Mouse (Mus musculus) inflammation-experienced regulatory T-cells, adult 16 weeks (primary cell): ENCODE measurements around the gene Olfr1350. TPM values are rescaled to one million over a fixed set of nuclear protein-coding genes. Genes with fewer than 3 reads are reported as not detected.

ENCODE experiments used
- polyA plus RNA-seq: library from polyadenylated mRNA; unstranded; fragments of 100-300 nt; shearing (Covaris generic); gene quantifications from one replicate; pipeline ENCODE4 v1.2.1, GENCODE M21; 2017

The Olfr1350 gene
- not detected for polyA plus RNA-seq

DNA sequence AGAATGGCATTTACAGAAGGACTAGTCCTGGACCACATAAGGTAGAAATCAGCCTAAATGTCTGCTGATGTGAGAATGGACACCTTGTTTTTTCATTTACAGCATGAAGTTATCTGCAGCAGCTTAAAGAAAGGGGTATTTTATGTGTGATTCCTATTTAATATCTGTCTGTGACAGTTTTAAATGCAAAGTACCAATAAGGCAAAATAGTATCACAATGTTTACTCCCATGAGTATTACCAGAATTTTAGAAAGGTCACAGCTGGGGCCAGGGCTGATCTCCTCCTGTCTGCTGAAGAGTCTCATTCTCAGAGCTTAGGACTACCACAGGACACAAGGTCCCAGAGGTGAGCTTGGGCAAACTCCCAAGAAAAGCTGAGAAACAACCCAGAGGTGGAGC lies at the start of gene Olfr1350:
Olfr1350 (plus strand) TSS at position 301 of the 400 bp plus-strand sequence.

DNA sequence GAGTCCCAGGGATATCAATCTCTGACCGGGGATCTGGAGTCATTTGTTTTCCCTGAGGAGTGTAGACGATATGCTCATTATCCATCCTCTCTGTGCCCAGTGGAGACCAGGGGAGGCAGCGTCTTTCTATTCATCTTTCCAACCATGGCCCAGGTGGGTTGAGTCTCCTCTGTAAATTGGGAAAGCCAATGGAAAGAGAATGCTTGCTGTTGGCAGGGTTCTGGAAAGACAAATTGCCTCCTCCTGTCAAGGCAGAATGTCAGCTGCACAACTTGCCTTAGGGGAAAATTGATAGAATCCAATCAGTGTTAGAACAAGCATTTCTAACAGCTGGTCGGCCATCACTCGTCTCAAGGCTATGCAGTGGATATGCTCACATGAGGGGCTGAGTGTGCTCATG lies 41.8 kb upstream of the Olfr1350 start, which contains the start of gene Olfr1349:
Olfr1349 (minus strand) TSS at position 101 of the 400 bp plus-strand sequence.

Other genes with a start within 250 kb of the Olfr1350 start
- gene Zfp583, start 233.6 kb upstream of the Olfr1350 start, polyA plus RNA-seq, result 2.2 TPM
- 0.65 TPM for gene Gm3854, start 221.1 kb upstream of the Olfr1350 start, polyA plus RNA-seq
- gene Zfp78, start 201.6 kb upstream of the Olfr1350 start, polyA plus RNA-seq, result 5.0 TPM
- gene Zfp28, start 181.5 kb upstream of the Olfr1350 start, polyA plus RNA-seq, result 18.3 TPM
- gene Smim17, start 166.1 kb upstream of the Olfr1350 start, polyA plus RNA-seq, result not detected
- gene Gm20715, start 154.6 kb upstream of the Olfr1350 start, polyA plus RNA-seq, result not detected
- gene Olfr1344, start 126.2 kb upstream of the Olfr1350 start, polyA plus RNA-seq, result not detected
- 0.04 TPM for gene Olfr1336, start 108.7 kb upstream of the Olfr1350 start, polyA plus RNA-seq
- not detected for gene Olfr1346, start 97.7 kb upstream of the Olfr1350 start, polyA plus RNA-seq
- gene Olfr5, start 77.9 kb upstream of the Olfr1350 start, polyA plus RNA-seq, result not detected
- not detected for gene Olfr1347, start 65.1 kb upstream of the Olfr1350 start, polyA plus RNA-seq
- not detected for gene Olfr1348, start 56.1 kb upstream of the Olfr1350 start, polyA plus RNA-seq
- gene Olfr1349, start 41.9 kb upstream of the Olfr1350 start, polyA plus RNA-seq, result not detected
- gene Zim1, start 131.6 kb downstream of the Olfr1350 start, polyA plus RNA-seq, result not detected
- not detected for gene Peg3, start 165.6 kb downstream of the Olfr1350 start, polyA plus RNA-seq
- gene Usp29, start 165.7 kb downstream of the Olfr1350 start, polyA plus RNA-seq, result not detected